Mouse (Mus musculus) limb, embryonic 15.5 days (tissue): ENCODE results near the gene Mitf. TPM values are rescaled to one million over a fixed set of nuclear protein-coding genes. Genes with fewer than 3 reads are reported as not detected.

Experiments used
- ATAC-seq: fragments of 200-750 bp; cut with Nextera tagmentation; 2 replicates; pipeline ENCODE4 v1.8.0; 2017; ENCODE audit warnings: low read depth, moderate TSS enrichment; ENCODE audit not compliant: insufficient number of reproducible peaks, low FRiP score, low TSS enrichment
- H3K27ac ChIP-seq: fragments of 300-500 bp; sonication (generic); 2 replicates; pipeline ENCODE4 v1.5.1; 2015; ENCODE audit warnings: moderate library complexity, mild to moderate bottlenecking, inconsistent platforms
- H3K27me3 ChIP-seq: fragments of 300-500 bp; sonication (generic); 2 replicates; pipeline ENCODE4 v1.6.1; 2015; ENCODE audit warnings: inconsistent platforms
- H3K36me3 ChIP-seq: fragments of 300-500 bp; sonication (generic); 2 replicates; pipeline ENCODE4 v1.6.1; 2015; ENCODE audit warnings: inconsistent platforms
- H3K4me1 ChIP-seq: fragments of 300-500 bp; sonication (generic); 2 replicates; pipeline ENCODE4 v1.6.1; 2015; ENCODE audit warnings: inconsistent platforms
- H3K4me2 ChIP-seq: fragments of 300-500 bp; sonication (generic); 2 replicates; pipeline ENCODE4 v1.6.1; 2015; ENCODE audit warnings: mild to moderate bottlenecking, inconsistent platforms
- H3K4me3 ChIP-seq: fragments of 300-500 bp; sonication (generic); 2 replicates; pipeline ENCODE4 v1.5.1; 2015; ENCODE audit warnings: mild to moderate bottlenecking, inconsistent platforms
- H3K9ac ChIP-seq: fragments of 300-500 bp; sonication (generic); 2 replicates; pipeline ENCODE4 v1.6.1; 2015; ENCODE audit warnings: inconsistent platforms
- H3K9me3 ChIP-seq: fragments of 300-500 bp; sonication (generic); 2 replicates; pipeline ENCODE4 v1.6.1; 2016; ENCODE audit warnings: inconsistent platforms
- WGBS: fragments of 180-500 bp; shearing (Covaris S2); methylation state at CpG from one replicate; pipeline ENCODE4 v1.1.7; 2015; 5-methylcytosine and 5-hydroxymethylcytosine counted together
- polyA plus RNA-seq: library from polyadenylated mRNA; unstranded; fragments of >200 nt; fragmentation: Nextera tagmentation; extraction: Ambion mirVana; gene quantifications from 2 replicates; pipeline ENCODE4 v1.2.1, GENCODE M21; 2015

Gene Mitf
- polyA plus RNA-seq, result 2.9 and 3.7 TPM in 2 replicates

DNA sequence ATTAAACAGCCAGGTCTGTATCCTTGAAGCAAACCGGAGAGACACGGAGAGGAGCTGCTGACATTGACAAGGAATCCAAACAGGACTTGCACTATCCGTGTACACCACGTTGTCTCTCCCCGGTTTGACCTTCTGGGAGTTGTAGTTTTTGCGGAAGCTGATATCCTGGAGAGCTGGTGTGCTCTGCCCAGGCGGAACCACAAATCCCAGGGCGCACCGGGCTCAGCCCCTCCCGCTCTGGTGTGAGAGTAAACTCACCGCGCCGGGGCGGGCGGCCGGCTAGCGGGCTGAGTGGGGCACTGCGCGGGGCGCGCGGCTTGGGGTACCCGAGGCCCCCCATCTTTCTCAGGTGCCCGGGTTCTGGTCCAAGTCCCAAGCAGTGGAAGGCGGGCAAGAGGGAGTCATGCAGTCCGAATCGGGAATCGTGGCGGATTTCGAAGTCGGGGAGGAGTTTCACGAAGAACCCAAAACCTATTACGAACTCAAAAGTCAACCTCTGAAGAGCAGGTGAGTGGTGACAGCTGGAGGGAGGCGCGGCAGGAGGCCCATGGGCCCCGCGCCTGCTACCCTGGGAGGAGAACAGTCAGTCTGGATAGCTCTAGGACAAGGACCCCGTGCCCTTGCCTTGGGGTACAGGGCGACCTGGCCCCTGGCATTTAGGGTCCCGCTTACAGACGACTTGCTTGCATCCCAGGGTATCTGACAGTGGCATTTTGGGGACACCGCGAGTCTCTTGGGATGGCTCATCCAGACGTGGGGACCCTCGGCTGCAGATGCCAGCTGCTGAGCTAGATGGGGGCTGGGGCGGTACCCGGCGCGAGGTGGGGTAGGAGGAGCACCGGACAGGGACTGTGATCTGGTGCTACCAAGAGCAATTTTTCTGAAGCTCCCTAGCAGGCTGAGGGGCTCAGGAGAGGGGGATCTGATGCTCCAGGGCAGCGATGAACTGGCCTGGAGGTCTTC is at the start of gene Mitf:
TSS of gene Mitf (plus strand) at position 272 of the 963 bp plus-strand sequence.
- Histone ChIP-seq H3K4me3 (peak within 1 kb of the TSS; percentile 78), H3K4me1 (peaks cover 8% of the 10 kb centered on the region), H3K9me3 (no peaks in the 10 kb centered on the region), H3K27me3 (0 out of 2 replicates have a peak, but pooled peaks cover 4% of the 10 kb centered on the region), H3K4me2 (peak within 1 kb of the TSS; percentile 97), H3K27ac (no peak within 1 kb of the TSS), H3K36me3 (no peaks in the 10 kb centered on the region), H3K9ac (peak within 1 kb of the TSS; percentile 51)
- under 1% methylated on average over 51 of the region's 51 CpGs for WGBS
- peak; percentile 98 for ATAC-seq

- H3K27me3 ChIP-seq, result no peaks in the 10 kb centered on the region
- no peak overlapping the region for H3K27ac ChIP-seq
- no peak overlapping the region for H3K4me3 ChIP-seq
- H3K4me1 ChIP-seq, result no peaks in the 10 kb centered on the region
- WGBS, result 75% methylated on average over 2 of the region's 2 CpGs
- H3K9me3 ChIP-seq, result no peaks in the 10 kb centered on the region
- no peak overlapping the region for H3K4me2 ChIP-seq
- no peak overlapping the region for H3K9ac ChIP-seq
- H3K36me3 ChIP-seq, result no peaks in the 10 kb centered on the region
- ATAC-seq, result no peak
Observed at GRCm38 (mm10) chr6:97757361-97757760, 49.5 kb upstream of the Mitf start.

GRCm38 (mm10) chr6:97758884-97759283 is 48.0 kb upstream of the Mitf start:
- ATAC-seq, result no peak
- Histone ChIP-seq H3K4me2 (no peak overlapping the region), H3K27ac (no peak overlapping the region), H3K9ac (no peak overlapping the region), H3K4me3 (no peak overlapping the region), H3K4me1 (no peaks in the 10 kb centered on the region), H3K27me3 (no peaks in the 10 kb centered on the region), H3K9me3 (no peaks in the 10 kb centered on the region), H3K36me3 (no peaks in the 10 kb centered on the region)
- WGBS, result 57% methylated on average over 4 of the region's 4 CpGs

- no peaks in the 10 kb centered on the region for H3K27me3 ChIP-seq
- no peak for ATAC-seq
- H3K9me3 ChIP-seq, result no peaks in the 10 kb centered on the region
- no peak overlapping the region for H3K4me3 ChIP-seq
- H3K4me2 ChIP-seq, result no peak overlapping the region
- no peak overlapping the region for H3K9ac ChIP-seq
- H3K4me1 ChIP-seq, result no peaks in the 10 kb centered on the region
- H3K27ac ChIP-seq, result no peak overlapping the region
- 17% methylated on average over 4 of the region's 4 CpGs for WGBS
- H3K36me3 ChIP-seq, result no peaks in the 10 kb centered on the region
Observed at GRCm38 (mm10) chr6:97759301-97759700, 47.6 kb upstream of the Mitf start.

DNA sequence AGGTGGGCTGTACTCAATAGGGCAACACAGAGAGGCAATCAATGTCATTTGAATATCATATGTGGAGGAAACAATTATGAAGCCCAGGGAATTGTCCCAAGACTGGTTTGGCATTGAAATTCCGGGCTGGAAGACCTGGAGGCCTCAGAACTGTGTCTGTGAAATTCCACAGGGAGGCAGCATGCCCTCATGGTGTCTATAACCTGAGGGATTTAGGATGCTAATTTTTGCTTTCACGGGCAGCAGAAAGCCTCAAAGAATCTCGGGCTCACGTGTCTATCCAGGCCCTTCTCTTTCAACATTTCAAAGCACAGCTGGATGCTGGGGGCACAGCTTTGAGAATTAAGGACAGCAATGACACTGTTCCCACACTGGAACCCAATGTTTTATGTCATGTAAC is 45.5 kb upstream of the Mitf start:
- Histone ChIP-seq H3K4me2 (no peak overlapping the region), H3K9me3 (no peaks in the 10 kb centered on the region)
- no peak for ATAC-seq

DNA sequence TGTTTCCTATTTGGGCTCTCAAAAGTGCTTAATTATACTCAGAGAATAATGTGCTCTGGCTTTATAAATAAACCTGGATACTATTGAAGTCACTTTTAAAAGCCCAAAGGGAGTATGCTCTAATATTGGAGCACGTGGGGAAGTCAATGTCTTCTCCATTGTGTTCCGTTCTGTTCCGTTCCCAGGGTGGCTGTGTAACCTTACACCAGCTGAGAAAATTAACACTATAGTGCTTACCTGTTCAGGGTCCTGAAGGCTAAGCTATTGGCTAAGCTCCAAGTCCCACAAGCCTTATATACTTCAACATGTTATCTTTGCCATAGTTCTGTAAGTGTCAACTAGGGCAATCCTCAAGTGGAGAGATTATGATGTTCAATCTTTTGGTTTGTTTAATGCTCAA is 42.9 kb upstream of the Mitf start:
- H3K36me3 ChIP-seq, result no peaks in the 10 kb centered on the region
- no peak for ATAC-seq
- H3K4me3 ChIP-seq, result no peak overlapping the region
- no peak overlapping the region for H3K4me2 ChIP-seq
- no peaks in the 10 kb centered on the region for H3K4me1 ChIP-seq
- H3K27me3 ChIP-seq, result no peaks in the 10 kb centered on the region
- WGBS, result 9% methylated on average over 3 of the region's 3 CpGs
- H3K9ac ChIP-seq, result no peak overlapping the region
- H3K27ac ChIP-seq, result no peak overlapping the region
- no peaks in the 10 kb centered on the region for H3K9me3 ChIP-seq

More for the DNA sequence above, 45.5 kb upstream of the Mitf start:
- H3K4me3 ChIP-seq, result no peak overlapping the region
- H3K4me1 ChIP-seq, result no peaks in the 10 kb centered on the region
- no peaks in the 10 kb centered on the region for H3K36me3 ChIP-seq
- 8% methylated on average over 4 of the region's 4 CpGs for WGBS
- no peak overlapping the region for H3K9ac ChIP-seq
- H3K27me3 ChIP-seq, result no peaks in the 10 kb centered on the region
- no peak overlapping the region for H3K27ac ChIP-seq

DNA sequence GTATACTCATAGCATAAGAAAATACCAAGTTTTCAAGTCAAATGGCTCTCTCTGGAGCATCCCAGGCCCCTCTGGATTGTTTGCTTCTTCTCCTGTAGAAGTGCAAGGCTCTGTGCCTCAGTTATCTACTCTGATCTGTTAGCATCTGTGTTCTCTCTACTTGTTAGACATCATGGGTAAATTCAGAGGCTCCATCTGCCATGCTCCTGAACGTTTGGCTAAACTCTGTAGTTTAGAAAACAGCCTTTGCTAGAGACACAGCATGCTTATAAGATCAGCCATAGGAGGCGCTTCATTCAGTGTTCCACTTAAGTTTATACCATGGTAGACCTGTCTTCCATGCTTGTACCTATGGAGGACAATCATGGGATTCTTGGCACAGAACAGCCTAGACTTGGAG is 39.0 kb upstream of the Mitf start:
- ATAC-seq, result no peak
- Histone ChIP-seq H3K4me2 (no peak overlapping the region), H3K36me3 (no peaks in the 10 kb centered on the region), H3K9ac (no peak overlapping the region), H3K27me3 (no peaks in the 10 kb centered on the region), H3K4me1 (no peaks in the 10 kb centered on the region), H3K27ac (no peak overlapping the region), H3K4me3 (no peak overlapping the region), H3K9me3 (no peaks in the 10 kb centered on the region)
- 75% methylated on average over 2 of the region's 2 CpGs for WGBS

DNA sequence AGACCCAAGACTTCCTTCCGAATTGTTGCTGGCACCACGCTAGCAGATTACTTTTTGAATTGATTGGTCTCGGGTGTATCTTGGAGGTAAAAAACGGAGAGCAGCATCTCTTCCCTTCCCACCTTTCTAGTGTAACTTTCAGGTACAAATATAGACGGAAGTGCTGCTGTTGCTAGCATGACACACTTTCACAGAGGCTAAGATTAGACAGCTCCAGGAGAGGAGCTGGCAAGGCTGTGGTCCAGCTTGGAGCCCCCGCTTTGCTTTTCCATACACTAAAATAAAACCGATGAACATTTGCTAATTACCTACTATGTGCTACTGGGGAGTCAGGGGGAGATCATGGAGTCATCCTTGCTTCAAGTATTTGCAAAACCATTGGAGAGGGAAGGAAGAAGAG is 37.3 kb upstream of the Mitf start:
- H3K9me3 ChIP-seq, result no peaks in the 10 kb centered on the region
- no peaks in the 10 kb centered on the region for H3K36me3 ChIP-seq
- H3K9ac ChIP-seq, result no peak overlapping the region
- 83% methylated on average over 7 of the region's 7 CpGs for WGBS
- H3K27me3 ChIP-seq, result no peaks in the 10 kb centered on the region
- no peak overlapping the region for H3K27ac ChIP-seq
- H3K4me2 ChIP-seq, result no peak overlapping the region
- no peaks in the 10 kb centered on the region for H3K4me1 ChIP-seq
- H3K4me3 ChIP-seq, result no peak overlapping the region
- ATAC-seq, result no peak

- 88% methylated on average over 5 of the region's 5 CpGs for WGBS
- H3K9ac ChIP-seq, result no peak overlapping the region
- ATAC-seq, result no peak
- H3K36me3 ChIP-seq, result no peaks in the 10 kb centered on the region
- no peaks in the 10 kb centered on the region for H3K27me3 ChIP-seq
- no peak overlapping the region for H3K27ac ChIP-seq
- H3K4me2 ChIP-seq, result no peak overlapping the region
- no peak overlapping the region for H3K4me3 ChIP-seq
- H3K4me1 ChIP-seq, result no peaks in the 10 kb centered on the region
- H3K9me3 ChIP-seq, result no peaks in the 10 kb centered on the region
Observed at GRCm38 (mm10) chr6:97781316-97781715, 25.5 kb upstream of the Mitf start.

DNA sequence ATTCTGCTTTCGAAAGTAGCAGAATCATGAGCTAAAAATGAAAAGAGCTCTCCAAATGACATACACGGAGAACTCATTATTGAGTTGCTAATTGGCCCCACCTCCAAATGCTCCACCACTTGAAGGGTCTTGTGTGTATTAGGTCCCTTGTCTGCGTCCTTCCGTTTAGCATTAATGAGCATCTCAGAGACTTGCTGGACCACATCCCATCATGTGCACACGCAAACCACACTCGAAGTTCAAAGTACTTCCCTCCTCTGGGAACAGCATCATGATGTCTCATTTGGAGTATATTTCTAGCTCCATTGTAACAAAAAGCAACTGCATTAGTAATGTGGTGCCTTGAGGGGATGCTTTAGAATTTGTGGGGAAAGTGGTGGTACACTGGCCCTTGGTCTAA is 24.6 kb upstream of the Mitf start:
- Histone ChIP-seq H3K27ac (no peak overlapping the region), H3K36me3 (no peaks in the 10 kb centered on the region), H3K9me3 (no peaks in the 10 kb centered on the region), H3K4me1 (no peaks in the 10 kb centered on the region), H3K9ac (no peak overlapping the region), H3K27me3 (no peaks in the 10 kb centered on the region), H3K4me3 (no peak overlapping the region), H3K4me2 (no peak overlapping the region)
- 74% methylated on average over 6 of the region's 6 CpGs for WGBS
- no peak for ATAC-seq

DNA sequence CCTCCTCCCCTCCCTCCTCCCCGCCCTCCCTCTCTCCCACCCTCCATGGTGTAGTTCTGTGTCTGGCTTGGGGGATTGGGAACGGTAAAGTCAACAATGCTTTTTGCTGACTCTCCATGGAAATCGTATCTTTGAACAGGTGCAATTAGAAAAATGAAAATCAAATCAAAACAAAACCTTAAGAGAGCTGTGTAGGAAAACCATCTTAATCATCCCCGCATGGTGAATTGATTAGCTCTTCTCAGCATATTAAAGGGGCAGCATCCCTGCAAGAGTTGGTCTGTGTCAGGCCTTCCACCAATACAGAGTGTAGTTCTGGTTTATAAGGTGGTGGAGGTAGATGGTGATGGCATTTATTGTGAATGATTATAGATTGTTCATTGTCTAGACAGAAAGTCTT is 20.0 kb upstream of the Mitf start:
- H3K9ac ChIP-seq, result no peak overlapping the region
- no peak overlapping the region for H3K27ac ChIP-seq
- no peak overlapping the region for H3K4me3 ChIP-seq
- no peak for ATAC-seq
- H3K4me1 ChIP-seq, result no peaks in the 10 kb centered on the region
- no peak overlapping the region for H3K4me2 ChIP-seq
- H3K36me3 ChIP-seq, result no peaks in the 10 kb centered on the region
- H3K27me3 ChIP-seq, result no peaks in the 10 kb centered on the region
- H3K9me3 ChIP-seq, result no peaks in the 10 kb centered on the region
- 87% methylated on average over 4 of the region's 4 CpGs for WGBS

DNA sequence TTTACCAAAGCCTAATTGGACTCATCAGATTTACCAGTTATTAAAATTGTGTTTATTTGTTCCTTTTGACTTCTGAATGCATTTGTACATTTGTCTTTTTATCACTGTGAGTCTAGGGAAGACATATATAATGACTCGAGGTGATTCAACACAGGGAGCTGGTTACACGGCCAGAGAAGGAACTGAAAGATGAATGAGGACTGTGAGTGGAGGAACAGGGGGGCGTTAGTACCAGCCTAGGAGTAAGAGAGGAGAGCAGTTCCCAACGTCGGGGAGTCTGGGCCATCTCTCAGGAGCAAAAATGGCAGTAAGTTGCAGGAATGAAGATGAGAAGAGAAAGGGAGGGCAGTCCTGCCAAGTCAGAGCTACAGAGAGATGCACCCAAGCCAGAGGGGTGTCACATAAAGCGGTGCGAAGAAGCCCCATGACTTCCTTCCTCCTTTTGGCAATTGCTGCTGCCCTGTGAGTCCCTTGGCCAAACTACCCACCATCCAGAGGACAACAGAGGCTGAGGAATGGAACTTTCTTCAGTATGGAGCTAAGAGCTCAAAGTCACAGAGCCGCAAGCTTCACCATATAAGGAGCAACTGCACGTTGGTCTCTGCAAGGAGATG is 18.4 kb upstream of the Mitf start:
- no peak overlapping the region for H3K9ac ChIP-seq
- no peaks in the 10 kb centered on the region for H3K4me1 ChIP-seq
- 79% methylated on average over 9 of the region's 9 CpGs for WGBS
- no peak overlapping the region for H3K4me2 ChIP-seq
- ATAC-seq, result no peak
- H3K36me3 ChIP-seq, result no peaks in the 10 kb centered on the region
- H3K4me3 ChIP-seq, result no peak overlapping the region
- H3K27me3 ChIP-seq, result no peaks in the 10 kb centered on the region
- no peak overlapping the region for H3K27ac ChIP-seq
- H3K9me3 ChIP-seq, result no peaks in the 10 kb centered on the region
